ENCODE assay signal across 8 mouse cellular contexts in the genomic region with DNA sequence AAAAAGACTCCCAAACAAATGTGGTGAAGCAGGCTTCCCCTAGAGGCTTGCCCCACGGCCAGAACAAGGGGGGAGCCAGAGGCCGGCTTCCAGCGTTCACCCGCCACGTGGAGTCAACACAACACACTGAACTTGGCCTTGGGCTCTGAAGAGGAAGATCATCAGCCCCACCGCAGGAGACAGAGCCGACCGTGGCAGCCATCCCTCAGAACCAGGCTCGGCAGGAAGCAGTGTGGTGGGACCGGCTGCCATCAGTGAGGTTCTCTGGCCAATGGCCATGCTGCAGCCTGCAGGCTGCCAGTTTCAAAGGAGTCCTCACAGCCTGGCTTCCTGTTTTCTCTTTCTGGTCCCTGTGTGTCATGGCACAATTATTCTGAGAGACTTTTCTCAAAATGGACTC.
DNase-seq lines count a peak whose midpoint lies in the region; ATAC-seq lines count a peak whose summit lies in the region.
"Had no signal": no experiment of that assay in that cellular context is flagged by ENCODE, and none has a peak within 500 bp of the region (broad histone marks: within the 10 kb centered on the region; RNA-seq: fewer than 3 reads in every experiment).

No protein-coding gene starts in this region.

- H3K9ac ChIP-seq in hindbrain, embryonic 16.5 days (ENCODE audit: low read depth, low read length), result 0 out of 2 replicates have a peak overlapping the region, but pooled peaks have one; percentile 22
- no peak overlapping the region for H3K9ac ChIP-seq in hindbrain, embryonic 12.5 days
- H3K9ac ChIP-seq: limb, embryonic 13.5 days had no signal

- DNase-seq in thymus, postnatal 0 days (ENCODE audit: low spot score), result peak; percentile 7
- DNase-seq in thymus, adult 18-20 months, result no peak
- peak; percentile 30 for DNase-seq in gastrocnemius, postnatal 25 days
- no peak for DNase-seq in urinary bladder, adult 18-20 months (ENCODE audit: low spot score in 2 of 2)
- DNase-seq in spleen, postnatal 14 days (ENCODE audit: low spot score in 2 of 2), result no peak

- no peaks in the 10 kb centered on the region for H3K36me3 ChIP-seq in hindbrain, embryonic 16.5 days (ENCODE audit: control insufficient read depth, insufficient read depth, low read length)
- no peaks in the 10 kb centered on the region for H3K36me3 ChIP-seq in hindbrain, embryonic 12.5 days
- H3K36me3 ChIP-seq: limb, embryonic 13.5 days had no signal

- H3K4me3 ChIP-seq in hindbrain, embryonic 16.5 days (ENCODE audit: low read length), result no peak overlapping the region
- H3K4me3 ChIP-seq in hindbrain, embryonic 12.5 days, result no peak overlapping the region
- H3K4me3 ChIP-seq: limb, embryonic 13.5 days had no signal

- peaks cover 8% of the 10 kb centered on the region for H3K4me1 ChIP-seq in hindbrain, embryonic 16.5 days (ENCODE audit: control insufficient read depth, insufficient read depth, low read depth, low read length)
- peaks cover 25% of the 10 kb centered on the region for H3K4me1 ChIP-seq in hindbrain, embryonic 12.5 days

- peak; percentile 35; the same call in 1 of the 2 replicates for ATAC-seq in hindbrain, embryonic 16.5 days
- no peak for ATAC-seq in hindbrain, embryonic 12.5 days (ENCODE audit: low FRiP score)

- peak overlapping the region; percentile 25; the same call in 1 of the 2 replicates for H3K4me2 ChIP-seq in hindbrain, embryonic 16.5 days (ENCODE audit: low read length)
- H3K4me2 ChIP-seq in hindbrain, embryonic 12.5 days (replicated peaks), result no peak overlapping the region
- H3K4me2 ChIP-seq: limb, embryonic 13.5 days had no signal

- H3K27ac ChIP-seq in hindbrain, embryonic 16.5 days (ENCODE audit: low read depth, low read length), result no peak overlapping the region
- H3K27ac ChIP-seq in hindbrain, embryonic 12.5 days, result no peak overlapping the region
- H3K27ac ChIP-seq: limb, embryonic 13.5 days had no signal

- H3K27me3 ChIP-seq in hindbrain, embryonic 16.5 days (replicated peaks; ENCODE audit: control insufficient read depth, insufficient read depth, low read length), result no peaks in the 10 kb centered on the region
- no peaks in the 10 kb centered on the region for H3K27me3 ChIP-seq in hindbrain, embryonic 12.5 days
- H3K27me3 ChIP-seq: limb, embryonic 13.5 days had no signal

- WGBS in hindbrain, embryonic 16.5 days, result 57% methylated on average over 10 of the region's 10 CpGs
- 70% methylated on average over 10 of the region's 10 CpGs for WGBS in hindbrain, embryonic 12.5 days

- H3K9me3 ChIP-seq in hindbrain, embryonic 16.5 days (ENCODE audit: control insufficient read depth, low read length), result no peaks in the 10 kb centered on the region
- no peaks in the 10 kb centered on the region for H3K9me3 ChIP-seq in hindbrain, embryonic 12.5 days (replicated peaks)
- H3K9me3 ChIP-seq: limb, embryonic 13.5 days had no signal

Comparison
In these comparisons a context has a peak if more than half of its experiments do, and no peak if none do; other contexts are left out.
1. DNase-seq: peak in thymus, postnatal 0 days (single experiment) and gastrocnemius, postnatal 25 days (single experiment); none in thymus, adult 18-20 months (0 of 2), urinary bladder, adult 18-20 months (0 of 2) and spleen, postnatal 14 days (0 of 2).